Mouse (Mus musculus) midbrain, embryonic 15.5 days (tissue): ENCODE measurements around the gene Phactr3. TPM values are rescaled to one million over a fixed set of nuclear protein-coding genes. Genes with fewer than 3 reads are reported as not detected.
A peak's percentile ranks its signal among the peaks of the same experiment; 100 is the strongest.

Experiments
- ATAC-seq: fragments of 200-750 bp; cut with Nextera tagmentation; replicated peaks from 2 replicates; pipeline ENCODE4 v1.8.0; 2017; ENCODE audit warnings: moderate TSS enrichment
- H3K27ac ChIP-seq: fragments of 300-500 bp; sonication (generic); 2 replicates; pipeline ENCODE4 v1.5.1; 2015; ENCODE audit warnings: mild to moderate bottlenecking, inconsistent platforms
- H3K27me3 ChIP-seq: fragments of 300-500 bp; sonication (generic); replicated peaks from 2 replicates; pipeline ENCODE4 v1.6.1; 2015; ENCODE audit warnings: inconsistent platforms
- H3K36me3 ChIP-seq: fragments of 300-500 bp; sonication (generic); replicated peaks from 2 replicates; pipeline ENCODE4 v1.6.1; 2015; ENCODE audit warnings: inconsistent platforms
- H3K4me1 ChIP-seq: fragments of 300-500 bp; sonication (generic); 2 replicates; pipeline ENCODE4 v1.6.1; 2015; ENCODE audit warnings: inconsistent platforms
- H3K4me2 ChIP-seq: fragments of 300-500 bp; sonication (generic); 2 replicates; pipeline ENCODE4 v1.6.1; 2015; ENCODE audit warnings: inconsistent platforms, mild to moderate bottlenecking, moderate library complexity
- H3K4me3 ChIP-seq: fragments of 300-500 bp; sonication (generic); 2 replicates; pipeline ENCODE4 v1.5.1; 2015; ENCODE audit warnings: mild to moderate bottlenecking, inconsistent platforms
- H3K9ac ChIP-seq: fragments of 300-500 bp; sonication (generic); 2 replicates; pipeline ENCODE4 v1.6.1; 2015; ENCODE audit warnings: mild to moderate bottlenecking, inconsistent platforms
- H3K9me3 ChIP-seq: fragments of 300-500 bp; sonication (generic); 2 replicates; pipeline ENCODE4 v1.6.1; 2016; ENCODE audit warnings: inconsistent platforms
- WGBS: fragments of 180-500 bp; shearing (Covaris S2); methylation state at CpG from one replicate; pipeline ENCODE4 v1.1.7; 2015; ENCODE audit warnings: mixed read lengths; 5-methylcytosine and 5-hydroxymethylcytosine counted together
- polyA plus RNA-seq: library from polyadenylated mRNA; unstranded; fragments of >200 nt; fragmentation: Nextera tagmentation; extraction: Ambion mirVana; gene quantifications from 2 replicates; pipeline ENCODE4 v1.2.1, GENCODE M21; 2015

Phactr3 gene
- polyA plus RNA-seq, 1 experiment from 2014 or later: 66.3 TPM

GRCm38 (mm10) chr2:178142291-178143023 is 23.7 kb downstream of the Phactr3 start:
- Histone ChIP-seq H3K9me3 (no peaks in the 10 kb centered on the region), H3K4me1 (peaks cover 36% of the 10 kb centered on the region), H3K4me3 (peak overlapping the region; percentile 74), H3K27ac (peak overlapping the region; percentile 87), H3K4me2 (peak overlapping the region; percentile 65), H3K9ac (peak overlapping the region; percentile 84), H3K36me3 (no peaks in the 10 kb centered on the region), H3K27me3 (no peaks in the 10 kb centered on the region)
- WGBS: 10% methylated on average over 42 of the region's 42 CpGs
- ATAC-seq: peak; percentile 55

GRCm38 (mm10) chr2:178143024-178143415 is 24.2 kb downstream of the Phactr3 start:
- no peaks in the 10 kb centered on the region for H3K36me3 ChIP-seq
- peak overlapping the region; percentile 74 for H3K4me3 ChIP-seq
- peak overlapping the region; percentile 84 for H3K9ac ChIP-seq
- no peaks in the 10 kb centered on the region for H3K9me3 ChIP-seq
- H3K27ac ChIP-seq: peak overlapping the region; percentile 87
- H3K4me2 ChIP-seq: peak overlapping the region; percentile 65
- peak; percentile 13 for ATAC-seq
- H3K4me1 ChIP-seq: peaks cover 36% of the 10 kb centered on the region
- 29% methylated on average over 3 of the region's 3 CpGs for WGBS
- no peaks in the 10 kb centered on the region for H3K27me3 ChIP-seq

- H3K9me3 ChIP-seq: no peaks in the 10 kb centered on the region
- peak overlapping the region; percentile 74 for H3K4me3 ChIP-seq
- H3K4me2 ChIP-seq: peak overlapping the region; percentile 65
- peak overlapping the region; percentile 87 for H3K27ac ChIP-seq
- peaks cover 36% of the 10 kb centered on the region for H3K4me1 ChIP-seq
- WGBS: 58% methylated on average over 1 of the region's 1 CpGs
- no peaks in the 10 kb centered on the region for H3K27me3 ChIP-seq
- peak overlapping the region; percentile 84 for H3K9ac ChIP-seq
- ATAC-seq: no peak
- no peaks in the 10 kb centered on the region for H3K36me3 ChIP-seq
These were observed 25.1 kb downstream of the Phactr3 start for GRCm38 (mm10) chr2:178143898-178144297.

- Histone ChIP-seq H3K27ac (no peak overlapping the region), H3K4me3 (no peak overlapping the region), H3K4me1 (peaks cover 32% of the 10 kb centered on the region), H3K9me3 (no peaks in the 10 kb centered on the region), H3K4me2 (no peak overlapping the region), H3K27me3 (no peaks in the 10 kb centered on the region), H3K36me3 (0 out of 2 replicates have a peak, but pooled peaks cover 2% of the 10 kb centered on the region), H3K9ac (no peak overlapping the region)
- ATAC-seq: no peak
- WGBS: 61% methylated on average over 1 of the region's 1 CpGs
These were observed 30.5 kb downstream of the Phactr3 start for GRCm38 (mm10) chr2:178149312-178149711.

- WGBS: 87% methylated on average over 5 of the region's 5 CpGs
- peaks cover 30% of the 10 kb centered on the region for H3K4me1 ChIP-seq
- H3K4me3 ChIP-seq: no peak overlapping the region
These were observed 31.9 kb downstream of the Phactr3 start for GRCm38 (mm10) chr2:178150697-178151096.

GRCm38 (mm10) chr2:178153601-178154000 is 34.8 kb downstream of the Phactr3 start:
- Histone ChIP-seq H3K4me2 (no peak overlapping the region), H3K4me3 (no peak overlapping the region), H3K9ac (no peak overlapping the region), H3K27ac (peak overlapping the region; percentile 76), H3K36me3 (0 out of 2 replicates have a peak, but pooled peaks cover 2% of the 10 kb centered on the region), H3K4me1 (peaks cover 26% of the 10 kb centered on the region), H3K9me3 (no peaks in the 10 kb centered on the region), H3K27me3 (no peaks in the 10 kb centered on the region)
- WGBS: 87% methylated on average over 2 of the region's 2 CpGs
- no peak for ATAC-seq

More at GRCm38 (mm10) chr2:178150697-178151096, 31.9 kb downstream of the Phactr3 start:
- Histone ChIP-seq H3K9ac (no peak overlapping the region), H3K27ac (no peak overlapping the region), H3K27me3 (no peaks in the 10 kb centered on the region), H3K4me2 (no peak overlapping the region), H3K36me3 (0 out of 2 replicates have a peak, but pooled peaks cover 2% of the 10 kb centered on the region), H3K9me3 (no peaks in the 10 kb centered on the region)
- ATAC-seq: no peak

- Histone ChIP-seq H3K9ac (no peak overlapping the region), H3K27ac (peak overlapping the region; percentile 76), H3K4me1 (peaks cover 26% of the 10 kb centered on the region), H3K36me3 (0 out of 2 replicates have a peak, but pooled peaks cover 2% of the 10 kb centered on the region), H3K27me3 (no peaks in the 10 kb centered on the region), H3K4me2 (no peak overlapping the region), H3K4me3 (no peak overlapping the region), H3K9me3 (no peaks in the 10 kb centered on the region)
- 32% methylated on average over 5 of the region's 5 CpGs for WGBS
- peak; percentile 38; the same call in 1 of the 2 replicates for ATAC-seq
These were observed 35.4 kb downstream of the Phactr3 start for GRCm38 (mm10) chr2:178154129-178154528.

GRCm38 (mm10) chr2:178154576-178154975 is 35.8 kb downstream of the Phactr3 start:
- H3K9ac ChIP-seq: no peak overlapping the region
- H3K36me3 ChIP-seq: no peaks in the 10 kb centered on the region
- peak; percentile 89 for ATAC-seq
- H3K4me3 ChIP-seq: no peak overlapping the region
- H3K27ac ChIP-seq: peak overlapping the region; percentile 76
- peaks cover 26% of the 10 kb centered on the region for H3K4me1 ChIP-seq
- no peak overlapping the region for H3K4me2 ChIP-seq
- no peaks in the 10 kb centered on the region for H3K9me3 ChIP-seq
- 25% methylated on average over 4 of the region's 4 CpGs for WGBS
- H3K27me3 ChIP-seq: no peaks in the 10 kb centered on the region

- no peaks in the 10 kb centered on the region for H3K27me3 ChIP-seq
- H3K4me1 ChIP-seq: peaks cover 26% of the 10 kb centered on the region
- H3K4me3 ChIP-seq: no peak overlapping the region
- WGBS: 84% methylated on average over 8 of the region's 8 CpGs
- no peaks in the 10 kb centered on the region for H3K9me3 ChIP-seq
- H3K4me2 ChIP-seq: no peak overlapping the region
- no peak for ATAC-seq
- peak overlapping the region; percentile 76 for H3K27ac ChIP-seq
- H3K9ac ChIP-seq: no peak overlapping the region
- H3K36me3 ChIP-seq: no peaks in the 10 kb centered on the region
These were observed 36.6 kb downstream of the Phactr3 start for GRCm38 (mm10) chr2:178155176-178155916.

- Histone ChIP-seq H3K4me3 (no peak overlapping the region), H3K27ac (no peak overlapping the region), H3K4me2 (no peak overlapping the region), H3K36me3 (no peaks in the 10 kb centered on the region), H3K9me3 (no peaks in the 10 kb centered on the region), H3K4me1 (peaks cover 26% of the 10 kb centered on the region), H3K9ac (no peak overlapping the region), H3K27me3 (no peaks in the 10 kb centered on the region)
- 76% methylated on average over 1 of the region's 1 CpGs for WGBS
- no peak for ATAC-seq
These were observed 37.1 kb downstream of the Phactr3 start for GRCm38 (mm10) chr2:178155917-178156282.

- H3K27me3 ChIP-seq: no peaks in the 10 kb centered on the region
- H3K27ac ChIP-seq: no peak overlapping the region
- 79% methylated on average over 12 of the region's 12 CpGs for WGBS
- H3K4me2 ChIP-seq: no peak overlapping the region
- H3K9me3 ChIP-seq: no peaks in the 10 kb centered on the region
- H3K9ac ChIP-seq: no peak overlapping the region
- H3K4me3 ChIP-seq: no peak overlapping the region
- peaks cover 16% of the 10 kb centered on the region for H3K4me1 ChIP-seq
- 0 out of 2 replicates have a peak, but pooled peaks have one; percentile 12 for ATAC-seq
- H3K36me3 ChIP-seq: no peaks in the 10 kb centered on the region
These were observed 40.2 kb downstream of the Phactr3 start for GRCm38 (mm10) chr2:178158936-178159335.

GRCm38 (mm10) chr2:178163981-178164380 is 45.2 kb downstream of the Phactr3 start:
- no peaks in the 10 kb centered on the region for H3K27me3 ChIP-seq
- no peaks in the 10 kb centered on the region for H3K36me3 ChIP-seq
- H3K27ac ChIP-seq: no peak overlapping the region
- H3K4me1 ChIP-seq: peaks cover under 1% of the 10 kb centered on the region; the same call in 1 of the 2 replicates
- no peak overlapping the region for H3K4me3 ChIP-seq
- 92% methylated on average over 1 of the region's 1 CpGs for WGBS
- H3K4me2 ChIP-seq: no peak overlapping the region
- no peak overlapping the region for H3K9ac ChIP-seq
- H3K9me3 ChIP-seq: no peaks in the 10 kb centered on the region
- no peak for ATAC-seq
